Comparison of ENCODE assay signal across 24 mouse cellular contexts in genomic region chr11:103343063-103343462, GRCm38 (mm10). TPM values are rescaled to one million over a fixed set of nuclear protein-coding genes. Genes with fewer than 3 reads are reported as not detected.
DNase-seq lines count a peak whose midpoint lies in the region; ATAC-seq and TF ChIP-seq lines count a peak whose summit lies in the region.
"Had no signal": no experiment of that assay in that cellular context is flagged by ENCODE, and none has a peak within 500 bp of the region (broad histone marks: within the 10 kb centered on the region; RNA-seq: fewer than 3 reads in every experiment).

No protein-coding gene starts in this region.

- H3K4me1 ChIP-seq in intestine, postnatal 0 days (replicated peaks; ENCODE audit: control insufficient read depth, insufficient read depth, low read length) = peaks cover 18% of the 10 kb centered on the region
- peaks cover 46% of the 10 kb centered on the region for H3K4me1 ChIP-seq in intestine, embryonic 16.5 days (ENCODE audit: control insufficient read depth, insufficient read depth, low read length)
- no peaks in the 10 kb centered on the region for H3K4me1 ChIP-seq in forebrain, embryonic 16.5 days (replicated peaks; ENCODE audit: control insufficient read depth, insufficient read depth, low read length)
- H3K4me1 ChIP-seq in lung, adult 2 months (ENCODE audit: control insufficient read depth, insufficient read depth, low read length) = peaks cover 11% of the 10 kb centered on the region
- H3K4me1 ChIP-seq: forebrain, embryonic 13.5 days; midbrain, embryonic 15.5 days had no signal

- no peak overlapping the region for H3K4me2 ChIP-seq in intestine, postnatal 0 days (replicated peaks; ENCODE audit: low read depth)
- no peak overlapping the region for H3K4me2 ChIP-seq in intestine, embryonic 16.5 days (ENCODE audit: low read depth, low read length)
- no peak overlapping the region for H3K4me2 ChIP-seq in forebrain, embryonic 16.5 days (ENCODE audit: low read length)
- H3K4me2 ChIP-seq: embryonic facial prominence, embryonic 13.5 days; forebrain, embryonic 13.5 days; heart, embryonic 13.5 days; hindbrain, embryonic 12.5 days; limb, embryonic 15.5 days; midbrain, embryonic 15.5 days; neural tube, embryonic 13.5 days had no signal

- peak; percentile 34 for DNase-seq in thymus, postnatal 25 days
- DNase-seq in thymus, postnatal 10 days (ENCODE audit: low spot score in 2 of 2) = no peak
- peak; percentile 51 for DNase-seq in induced T-regulatory cell, adult 2 months (ENCODE audit: low read depth)
- no peak for DNase-seq in lung, adult 2 months
- DNase-seq: adrenal gland, postnatal 25 days; cerebellum, adult 11 months; cerebellum, postnatal 25 days; kidney, adult 2 months; left cerebral cortex, postnatal 4 days; lung, postnatal 4 days; retina, postnatal 1 day; right cerebral cortex, postnatal 25 days had no signal

- H3K27me3 ChIP-seq in intestine, postnatal 0 days (replicated peaks; ENCODE audit: control insufficient read depth, insufficient read depth, low read length) = no peaks in the 10 kb centered on the region
- no peaks in the 10 kb centered on the region for H3K27me3 ChIP-seq in intestine, embryonic 16.5 days (replicated peaks; ENCODE audit: control insufficient read depth, insufficient read depth, low read length)
- no peaks in the 10 kb centered on the region for H3K27me3 ChIP-seq in forebrain, embryonic 16.5 days (replicated peaks; ENCODE audit: control insufficient read depth, insufficient read depth, low read length)
- H3K27me3 ChIP-seq: embryonic facial prominence, embryonic 13.5 days; forebrain, embryonic 13.5 days; limb, embryonic 15.5 days; midbrain, embryonic 15.5 days had no signal

- H3K9me3 ChIP-seq in intestine, postnatal 0 days (ENCODE audit: control insufficient read depth) = no peaks in the 10 kb centered on the region
- H3K9me3 ChIP-seq in intestine, embryonic 16.5 days (ENCODE audit: control insufficient read depth, low read length) = no peaks in the 10 kb centered on the region
- H3K9me3 ChIP-seq in forebrain, embryonic 16.5 days (ENCODE audit: control insufficient read depth, low read length) = no peaks in the 10 kb centered on the region
- H3K9me3 ChIP-seq: embryonic facial prominence, embryonic 13.5 days; forebrain, embryonic 13.5 days; heart, embryonic 13.5 days; hindbrain, embryonic 12.5 days; limb, embryonic 15.5 days; midbrain, embryonic 15.5 days; neural tube, embryonic 13.5 days had no signal

- peak overlapping the region; percentile 10; the same call in 1 of the 2 replicates for H3K27ac ChIP-seq in intestine, postnatal 0 days (ENCODE audit: low read depth, low read length)
- no peak overlapping the region for H3K27ac ChIP-seq in intestine, embryonic 16.5 days (ENCODE audit: low read length)
- H3K27ac ChIP-seq in forebrain, embryonic 16.5 days (ENCODE audit: low read length) = no peak overlapping the region
- H3K27ac ChIP-seq: embryonic facial prominence, embryonic 13.5 days; forebrain, embryonic 13.5 days; heart, embryonic 13.5 days; hindbrain, embryonic 12.5 days; kidney, postnatal 0 days; limb, embryonic 15.5 days; midbrain, embryonic 15.5 days; neural tube, embryonic 13.5 days had no signal

- ATAC-seq in intestine, postnatal 0 days = no peak
- no peak for ATAC-seq in intestine, embryonic 16.5 days
- no peak for ATAC-seq in forebrain, embryonic 16.5 days
- ATAC-seq: forebrain, embryonic 13.5 days; midbrain, embryonic 15.5 days had no signal

- 78% methylated on average over 6 of the region's 6 CpGs for WGBS in intestine, postnatal 0 days
- 83% methylated on average over 6 of the region's 6 CpGs for WGBS in intestine, embryonic 16.5 days
- 85% methylated on average over 6 of the region's 6 CpGs for WGBS in forebrain, embryonic 16.5 days
- WGBS in lung, adult 2 months = 85% methylated on average over 6 of the region's 6 CpGs

- TF ChIP-seq POLR2A in lung, adult 2 months (IDR thresholded peaks at IDR 0.05; ENCODE audit: borderline replicate concordance, extremely low read depth, low read depth, low read length) = no peak

- peak; percentile 60 for TF ChIP-seq CTCF in intestine, postnatal 0 days (IDR thresholded peaks at IDR 0.05; ENCODE audit: low read depth)
- TF ChIP-seq CTCF in lung, adult 2 months (IDR thresholded peaks at IDR 0.05; ENCODE audit: insufficient read depth, low read length) = no peak

- peaks cover 17% of the 10 kb centered on the region for H3K36me3 ChIP-seq in intestine, postnatal 0 days (ENCODE audit: control insufficient read depth, insufficient read depth)
- H3K36me3 ChIP-seq in intestine, embryonic 16.5 days (ENCODE audit: control insufficient read depth, insufficient read depth, low read length) = no peaks in the 10 kb centered on the region
- H3K36me3 ChIP-seq in forebrain, embryonic 16.5 days (ENCODE audit: control insufficient read depth, insufficient read depth) = no peaks in the 10 kb centered on the region
- H3K36me3 ChIP-seq: embryonic facial prominence, embryonic 13.5 days; heart, embryonic 13.5 days; hindbrain, embryonic 12.5 days; limb, embryonic 15.5 days; midbrain, embryonic 15.5 days; neural tube, embryonic 13.5 days had no signal

- no peak overlapping the region for H3K9ac ChIP-seq in intestine, postnatal 0 days (ENCODE audit: low read depth, low read length)
- H3K9ac ChIP-seq in intestine, embryonic 16.5 days (ENCODE audit: low read depth, low read length) = no peak overlapping the region
- no peak overlapping the region for H3K9ac ChIP-seq in forebrain, embryonic 16.5 days (replicated peaks; ENCODE audit: low read depth, low read length)
- H3K9ac ChIP-seq: embryonic facial prominence, embryonic 13.5 days; forebrain, embryonic 13.5 days; hindbrain, embryonic 12.5 days; limb, embryonic 15.5 days; midbrain, embryonic 15.5 days; neural tube, embryonic 13.5 days had no signal

- no peak overlapping the region for H3K4me3 ChIP-seq in intestine, postnatal 0 days (ENCODE audit: low read depth, low read length)
- H3K4me3 ChIP-seq in intestine, embryonic 16.5 days (ENCODE audit: low read length) = no peak overlapping the region
- H3K4me3 ChIP-seq in forebrain, embryonic 16.5 days (replicated peaks; ENCODE audit: low read length) = no peak overlapping the region
- no peak overlapping the region for H3K4me3 ChIP-seq in lung, adult 2 months (replicated peaks; ENCODE audit: extremely low read depth, low read depth, low read length)
- H3K4me3 ChIP-seq: embryonic facial prominence, embryonic 13.5 days; erythroblast, embryonic 14.5 days; forebrain, embryonic 13.5 days; heart, embryonic 13.5 days; hindbrain, embryonic 12.5 days; limb, embryonic 15.5 days; midbrain, embryonic 15.5 days; neural tube, embryonic 13.5 days had no signal

RNA-seq across cellular contexts. Expression of gene Arhgap27, which starts 20.4 kb away (rescaled TPM):
- 16.9 and 18.7 TPM in 2 replicates for polyA plus RNA-seq in intestine, postnatal 0 days (2015; fragmentation: Nextera tagmentation; extraction: Ambion mirVana)
- polyA plus RNA-seq in intestine, embryonic 16.5 days (2015; fragmentation: Nextera tagmentation; extraction: Ambion mirVana) = 40.2 and 42.3 TPM in 2 replicates
- 3.0 and 3.3 TPM in 2 replicates for polyA plus RNA-seq in forebrain, embryonic 16.5 days (2015; fragmentation: Nextera tagmentation; extraction: Ambion mirVana)
- polyA plus RNA-seq in lung, adult 2 months (2012; rRNA removed) = 71.4 and 83.7 TPM in 2 replicates

Comparison
In these comparisons a context has a peak if more than half of its experiments do, and no peak if none do; other contexts are left out.
1. DNase-seq: peak in thymus, postnatal 25 days (single experiment) and induced T-regulatory cell, adult 2 months (single experiment); none in thymus, postnatal 10 days (0 of 2) and lung, adult 2 months (single experiment).